Mouse (Mus musculus): Measurements from ENCODE around the gene Pigu. TPM values are rescaled to one million over a fixed set of nuclear protein-coding genes. Genes with fewer than 3 reads are reported as not detected.

Gene Pigu
- polyA plus RNA-seq, 1 experiment from 2014 or later: 64.6 TPM

- WGBS: 54% methylated on average over 6 of the region's 6 CpGs
- Histone ChIP-seq H3K4me3 (ENCODE audit: low read length) (no peak overlapping the region), H3K9me3 (ENCODE audit: control insufficient read depth, low read length) (no peaks in the 10 kb centered on the region), H3K36me3 (ENCODE audit: control insufficient read depth, insufficient read depth, low read length) (peaks cover 15% of the 10 kb centered on the region), H3K27ac (ENCODE audit: low read depth, low read length) (no peak overlapping the region), H3K27me3 (replicated peaks; ENCODE audit: control insufficient read depth, insufficient read depth, low read length) (no peaks in the 10 kb centered on the region), H3K9ac (ENCODE audit: low read depth, low read length) (no peak overlapping the region), H3K4me2 (ENCODE audit: low read length) (no peak overlapping the region), H3K4me1 (ENCODE audit: control insufficient read depth, insufficient read depth, low read depth, low read length) (no peaks in the 10 kb centered on the region)
- no peak for ATAC-seq
These were observed 43.6 kb downstream of the Pigu start for GRCm38 (mm10) chr2:155313671-155314070.

DNA sequence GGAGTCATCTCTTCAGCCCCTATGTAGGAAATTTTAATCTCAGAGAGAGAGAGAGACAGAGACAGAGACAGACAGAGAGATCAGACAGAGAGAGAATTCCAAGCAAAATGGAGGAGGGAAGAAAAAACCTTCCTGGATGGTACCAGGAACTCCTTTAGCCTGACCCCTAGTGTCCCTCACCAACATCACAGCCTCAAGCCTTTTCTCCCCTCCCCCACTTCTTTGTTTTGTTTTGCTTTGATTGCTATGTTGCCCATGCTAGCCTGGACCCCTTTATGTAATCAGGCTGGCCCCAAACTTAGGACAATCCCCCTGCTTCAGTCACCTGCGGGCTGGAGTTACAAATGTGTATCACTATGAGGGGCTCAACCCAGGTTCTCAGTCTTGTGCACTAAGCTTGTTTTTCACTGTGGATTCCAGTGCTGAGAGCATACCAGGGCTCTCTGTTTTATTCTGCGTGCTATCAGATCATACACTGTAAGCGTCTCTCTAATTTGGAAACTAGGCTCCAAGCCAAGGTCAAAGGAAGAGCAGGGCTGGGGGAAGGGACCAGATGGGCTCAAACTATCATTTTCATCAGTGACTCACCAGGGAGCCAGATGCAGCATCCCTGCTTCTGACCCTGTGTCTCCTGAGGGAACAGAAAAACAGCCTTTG, 48.2 kb downstream of the Pigu start:
- Histone ChIP-seq H3K9me3 (ENCODE audit: control insufficient read depth, low read length) (no peaks in the 10 kb centered on the region), H3K27ac (ENCODE audit: low read depth, low read length) (no peak overlapping the region), H3K36me3 (ENCODE audit: control insufficient read depth, insufficient read depth, low read length) (peaks cover 17% of the 10 kb centered on the region), H3K4me1 (ENCODE audit: control insufficient read depth, insufficient read depth, low read depth, low read length) (no peaks in the 10 kb centered on the region), H3K4me3 (ENCODE audit: low read length) (no peak overlapping the region), H3K4me2 (ENCODE audit: low read length) (no peak overlapping the region), H3K9ac (ENCODE audit: low read depth, low read length) (no peak overlapping the region), H3K27me3 (replicated peaks; ENCODE audit: control insufficient read depth, insufficient read depth, low read length) (no peaks in the 10 kb centered on the region)
- 37% methylated on average over 3 of the region's 3 CpGs for WGBS
- no peak for ATAC-seq

DNA sequence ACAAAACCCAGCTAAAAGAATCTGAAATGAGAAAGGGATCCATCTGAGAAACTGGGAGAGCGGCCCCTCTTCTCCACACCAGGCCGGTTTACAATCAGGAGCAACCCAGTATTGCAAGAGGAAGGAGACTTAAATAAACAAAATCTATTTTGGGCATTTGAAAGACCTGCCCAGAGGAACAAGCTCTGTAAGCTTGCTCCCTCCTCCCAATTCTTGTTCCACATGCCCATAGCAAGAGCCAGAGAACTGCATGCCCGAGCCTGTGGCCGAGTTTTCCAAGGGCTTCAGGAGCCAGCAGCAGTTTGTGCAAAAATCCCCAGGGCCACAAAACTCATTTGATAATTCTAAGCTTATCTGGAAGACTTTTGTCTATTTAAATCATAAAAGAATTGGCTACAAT, 57.7 kb downstream of the Pigu start:
- 81% methylated on average over 4 of the region's 4 CpGs for WGBS
- no peak overlapping the region for H3K4me3 ChIP-seq (ENCODE audit: low read length)
- H3K9me3 ChIP-seq (ENCODE audit: control insufficient read depth, low read length): no peaks in the 10 kb centered on the region
- H3K9ac ChIP-seq (ENCODE audit: low read depth, low read length): no peak overlapping the region
- H3K36me3 ChIP-seq (ENCODE audit: control insufficient read depth, insufficient read depth, low read length): peaks cover 23% of the 10 kb centered on the region
- H3K27ac ChIP-seq (ENCODE audit: low read depth, low read length): no peak overlapping the region
- no peaks in the 10 kb centered on the region for H3K27me3 ChIP-seq (replicated peaks; ENCODE audit: control insufficient read depth, insufficient read depth, low read length)
- H3K4me2 ChIP-seq (ENCODE audit: low read length): no peak overlapping the region
- ATAC-seq: no peak
- H3K4me1 ChIP-seq (ENCODE audit: control insufficient read depth, insufficient read depth, low read depth, low read length): no peaks in the 10 kb centered on the region

DNA sequence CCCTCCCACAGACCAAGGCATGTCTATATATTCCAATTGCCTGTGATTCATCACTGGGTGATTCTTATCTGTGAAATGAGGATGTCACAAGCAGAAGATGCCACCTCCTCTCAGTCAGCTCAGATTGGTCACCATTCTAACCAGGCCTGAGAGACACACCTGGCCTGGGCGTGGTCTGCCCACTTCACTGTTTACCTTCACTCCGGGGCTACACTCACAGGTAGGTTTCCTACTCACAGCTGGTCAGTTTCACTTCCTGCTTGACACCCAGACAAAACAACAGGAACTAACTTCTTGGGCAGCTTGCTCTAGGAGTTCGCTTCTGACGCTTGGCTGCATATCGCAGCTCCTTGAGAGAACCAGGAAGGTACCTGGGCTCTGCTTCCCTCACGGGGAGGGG, 61.8 kb downstream of the Pigu start:
- Histone ChIP-seq H3K36me3 (ENCODE audit: control insufficient read depth, insufficient read depth, low read length) (peaks cover 39% of the 10 kb centered on the region), H3K4me3 (ENCODE audit: low read length) (no peak overlapping the region), H3K4me2 (ENCODE audit: low read length) (no peak overlapping the region), H3K9me3 (ENCODE audit: control insufficient read depth, low read length) (no peaks in the 10 kb centered on the region), H3K4me1 (ENCODE audit: control insufficient read depth, insufficient read depth, low read depth, low read length) (no peaks in the 10 kb centered on the region), H3K27me3 (replicated peaks; ENCODE audit: control insufficient read depth, insufficient read depth, low read length) (no peaks in the 10 kb centered on the region), H3K9ac (ENCODE audit: low read depth, low read length) (no peak overlapping the region), H3K27ac (ENCODE audit: low read depth, low read length) (no peak overlapping the region)
- ATAC-seq: no peak
- 97% methylated on average over 6 of the region's 6 CpGs for WGBS

- Histone ChIP-seq H3K9ac (ENCODE audit: low read depth, low read length) (no peak overlapping the region), H3K4me3 (ENCODE audit: low read length) (no peak overlapping the region), H3K36me3 (ENCODE audit: control insufficient read depth, insufficient read depth, low read length) (peaks cover 43% of the 10 kb centered on the region), H3K4me1 (ENCODE audit: control insufficient read depth, insufficient read depth, low read depth, low read length) (no peaks in the 10 kb centered on the region), H3K4me2 (ENCODE audit: low read length) (no peak overlapping the region), H3K9me3 (ENCODE audit: control insufficient read depth, low read length) (no peaks in the 10 kb centered on the region), H3K27ac (ENCODE audit: low read depth, low read length) (no peak overlapping the region), H3K27me3 (replicated peaks; ENCODE audit: control insufficient read depth, insufficient read depth, low read length) (no peaks in the 10 kb centered on the region)
- ATAC-seq: no peak
- 93% methylated on average over 4 of the region's 4 CpGs for WGBS
These were observed 63.3 kb downstream of the Pigu start for GRCm38 (mm10) chr2:155293946-155294345.

DNA sequence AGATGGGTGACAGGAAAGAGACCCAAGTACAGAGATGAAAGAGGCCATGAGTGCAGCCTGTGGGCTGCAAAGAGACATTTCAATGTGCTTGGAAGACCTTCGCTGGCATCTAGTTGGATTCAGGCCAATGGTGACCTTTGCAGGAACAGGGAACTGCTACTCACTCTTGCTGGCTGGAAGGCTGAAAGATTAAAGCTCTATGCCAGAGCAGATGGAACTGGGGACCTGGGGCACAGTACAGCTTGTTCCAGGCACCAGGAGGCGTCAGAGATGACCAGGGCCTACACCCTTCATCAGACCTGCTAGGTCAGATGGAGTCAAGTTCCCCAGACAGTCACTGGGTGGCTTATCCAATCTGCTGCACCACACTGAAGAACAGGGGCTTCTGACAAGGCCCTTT, 63.8 kb downstream of the Pigu start:
- no peak overlapping the region for H3K4me3 ChIP-seq (ENCODE audit: low read length)
- 90% methylated on average over 2 of the region's 2 CpGs for WGBS
- H3K36me3 ChIP-seq (ENCODE audit: control insufficient read depth, insufficient read depth, low read length): peaks cover 42% of the 10 kb centered on the region
- no peak for ATAC-seq
- H3K4me1 ChIP-seq (ENCODE audit: control insufficient read depth, insufficient read depth, low read depth, low read length): no peaks in the 10 kb centered on the region
- no peak overlapping the region for H3K9ac ChIP-seq (ENCODE audit: low read depth, low read length)
- no peaks in the 10 kb centered on the region for H3K27me3 ChIP-seq (replicated peaks; ENCODE audit: control insufficient read depth, insufficient read depth, low read length)
- H3K9me3 ChIP-seq (ENCODE audit: control insufficient read depth, low read length): no peaks in the 10 kb centered on the region
- no peak overlapping the region for H3K27ac ChIP-seq (ENCODE audit: low read depth, low read length)
- no peak overlapping the region for H3K4me2 ChIP-seq (ENCODE audit: low read length)

GRCm38 (mm10) chr2:155290066-155290465, 67.2 kb downstream of the Pigu start:
- no peak overlapping the region for H3K4me2 ChIP-seq (ENCODE audit: low read length)
- H3K27me3 ChIP-seq (replicated peaks; ENCODE audit: control insufficient read depth, insufficient read depth, low read length): no peaks in the 10 kb centered on the region

GRCm38 (mm10) chr2:155287456-155288250, 69.6 kb downstream of the Pigu start:
- no peak overlapping the region for H3K9ac ChIP-seq (ENCODE audit: low read depth, low read length)
- H3K4me2 ChIP-seq (ENCODE audit: low read length): no peak overlapping the region
- H3K4me1 ChIP-seq (ENCODE audit: control insufficient read depth, insufficient read depth, low read depth, low read length): no peaks in the 10 kb centered on the region
- H3K4me3 ChIP-seq (ENCODE audit: low read length): no peak overlapping the region
- H3K9me3 ChIP-seq (ENCODE audit: control insufficient read depth, low read length): no peaks in the 10 kb centered on the region
- no peaks in the 10 kb centered on the region for H3K27me3 ChIP-seq (replicated peaks; ENCODE audit: control insufficient read depth, insufficient read depth, low read length)
- WGBS: 86% methylated on average over 4 of the region's 4 CpGs
- peaks cover 20% of the 10 kb centered on the region for H3K36me3 ChIP-seq (ENCODE audit: control insufficient read depth, insufficient read depth, low read length)
- ATAC-seq: no peak
- H3K27ac ChIP-seq (ENCODE audit: low read depth, low read length): no peak overlapping the region

More at GRCm38 (mm10) chr2:155290066-155290465, 67.2 kb downstream of the Pigu start:
- Histone ChIP-seq H3K27ac (ENCODE audit: low read depth, low read length) (no peak overlapping the region), H3K4me1 (ENCODE audit: control insufficient read depth, insufficient read depth, low read depth, low read length) (no peaks in the 10 kb centered on the region), H3K36me3 (ENCODE audit: control insufficient read depth, insufficient read depth, low read length) (peaks cover 20% of the 10 kb centered on the region), H3K4me3 (ENCODE audit: low read length) (no peak overlapping the region), H3K9ac (ENCODE audit: low read depth, low read length) (no peak overlapping the region), H3K9me3 (ENCODE audit: control insufficient read depth, low read length) (no peaks in the 10 kb centered on the region)
- no peak for ATAC-seq
- 92% methylated on average over 8 of the region's 8 CpGs for WGBS

DNA sequence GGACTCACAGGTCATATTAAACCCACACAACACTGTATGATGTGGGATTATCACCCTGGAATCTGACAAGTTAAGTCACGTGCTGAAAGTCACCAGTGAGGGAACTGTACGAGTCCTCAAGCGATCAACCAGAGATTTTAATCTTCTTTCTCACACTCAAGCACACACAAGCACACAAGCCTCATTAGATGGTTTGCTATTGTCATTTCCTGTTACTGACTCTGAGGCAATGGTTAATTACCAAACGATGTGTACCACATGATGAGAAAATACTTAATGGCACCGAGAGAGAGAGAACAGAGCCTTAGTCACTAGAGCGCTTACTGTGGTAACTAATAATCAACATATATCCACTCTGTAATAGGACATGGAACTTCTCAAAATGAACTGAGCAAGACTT, 71.5 kb downstream of the Pigu start:
- Histone ChIP-seq H3K9me3 (ENCODE audit: control insufficient read depth, low read length) (no peaks in the 10 kb centered on the region), H3K36me3 (ENCODE audit: control insufficient read depth, insufficient read depth, low read length) (peaks cover 10% of the 10 kb centered on the region), H3K27ac (ENCODE audit: low read depth, low read length) (no peak overlapping the region), H3K4me3 (ENCODE audit: low read length) (no peak overlapping the region), H3K9ac (ENCODE audit: low read depth, low read length) (no peak overlapping the region), H3K4me2 (ENCODE audit: low read length) (no peak overlapping the region), H3K27me3 (replicated peaks; ENCODE audit: control insufficient read depth, insufficient read depth, low read length) (no peaks in the 10 kb centered on the region), H3K4me1 (ENCODE audit: control insufficient read depth, insufficient read depth, low read depth, low read length) (no peaks in the 10 kb centered on the region)
- WGBS: 81% methylated on average over 6 of the region's 6 CpGs
- ATAC-seq: no peak
